Mouse (Mus musculus) left cerebral cortex, adult 18-20 months (tissue): ENCODE data around the gene Pold1. TPM values are rescaled to one million over a fixed set of nuclear protein-coding genes. Genes with fewer than 3 reads are reported as not detected.

Source experiments
- DNase-seq, 2 experiments: peaks; one replicate each; pipeline ENCODE4 v3.0.0; 2021 to 2022; ENCODE audit warnings: low spot score in 2 of 2, mixed read lengths in 1 of 2
- microRNA-seq, 2 experiments: library from miRNA; unstranded; fragments of <30 nt; microRNA quantifications; one replicate each; pipeline ENCODE4 v1.2.0; 2021
- total RNA-seq, 2 experiments: library from RNA; stranded (reverse); gene quantifications; 2 replicates each; pipeline ENCODE4 v1.2.3; 2021

Pold1 gene
- total RNA-seq, 2 experiments from 2014 or later, result 9.7 to 10.8 TPM

DNA sequence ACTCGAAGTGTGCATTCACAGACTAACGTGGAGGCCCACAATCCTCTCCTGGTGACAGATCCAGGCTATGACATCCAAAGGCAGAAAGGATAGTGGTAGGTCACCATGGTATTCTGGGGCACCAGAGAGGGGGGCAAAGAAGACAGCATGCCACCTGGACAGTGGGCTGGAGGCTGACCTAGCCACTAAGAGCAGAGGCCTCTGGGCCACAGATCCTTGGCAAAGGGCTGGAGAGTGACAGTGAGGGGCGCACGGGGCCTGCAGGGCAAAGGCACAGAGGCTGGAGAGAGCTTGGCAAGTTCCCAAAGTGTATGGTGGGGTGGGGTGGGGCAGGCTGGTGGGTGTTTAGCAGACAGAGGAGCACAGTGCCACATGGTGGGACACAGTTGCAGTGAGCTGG, 58.4 kb downstream of the Pold1 start:
- no peak for DNase-seq

GRCm38 (mm10) chr7:44488545-44488944, 60.1 kb downstream of the Pold1 start:
- DNase-seq, result no peak

GRCm38 (mm10) chr7:44487936-44488335, 60.7 kb downstream of the Pold1 start:
- no peak for DNase-seq

GRCm38 (mm10) chr7:44486927-44487575, 61.6 kb downstream of the Pold1 start:
- no peak for DNase-seq

GRCm38 (mm10) chr7:44485572-44486195, 63.0 kb downstream of the Pold1 start:
- DNase-seq, result no peak

- peak; percentile 80 to 84 for DNase-seq
These were observed 63.6 kb downstream of the Pold1 start for GRCm38 (mm10) chr7:44484841-44485571.

DNA sequence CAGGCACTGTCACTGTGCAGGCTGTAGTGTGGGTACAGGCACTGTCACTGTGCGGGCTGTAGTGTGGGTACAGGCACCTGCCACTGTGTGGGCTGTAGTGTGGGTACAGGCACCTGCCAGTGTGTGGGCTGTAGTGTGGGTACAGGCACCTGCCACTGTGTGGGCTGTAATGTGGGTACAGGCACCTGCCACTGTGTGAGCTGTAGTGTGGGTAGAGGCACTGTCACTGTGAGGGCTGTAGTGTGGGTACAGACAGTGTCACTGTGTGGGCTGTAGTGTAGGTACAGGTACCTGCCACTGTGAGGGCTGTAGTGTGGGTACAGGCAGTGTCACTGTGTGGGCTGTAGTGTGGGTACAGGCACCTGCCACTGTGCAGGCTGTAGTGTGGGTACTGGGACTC, 64.5 kb downstream of the Pold1 start:
- no peak for DNase-seq

DNA sequence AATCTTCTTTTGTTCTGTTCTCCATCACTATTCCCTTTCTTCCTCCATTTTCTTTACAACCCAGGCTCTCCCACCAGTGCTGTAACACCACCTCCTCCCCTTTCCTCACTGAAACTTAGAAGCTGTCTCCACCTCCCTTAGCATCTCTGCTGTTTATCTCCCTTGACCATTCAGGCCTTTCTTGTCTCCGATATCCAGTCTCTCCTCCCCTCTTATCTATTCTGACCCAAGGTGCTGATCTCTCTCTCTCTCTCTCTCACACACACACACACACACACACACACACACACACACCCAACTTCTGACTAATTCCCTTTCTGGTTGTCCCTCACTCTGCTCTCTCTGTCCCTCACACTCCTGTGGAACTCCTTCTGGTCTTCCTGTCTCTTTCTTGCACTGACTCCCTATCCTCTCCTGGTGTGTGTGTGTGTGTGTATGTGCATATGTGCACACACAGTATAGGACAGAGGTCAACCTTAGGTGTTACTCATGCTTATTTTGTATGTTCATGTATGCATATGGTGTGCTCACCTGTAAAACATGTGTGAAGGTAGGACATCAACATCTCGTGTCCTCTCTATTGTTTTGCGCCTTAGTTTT, 65.7 kb downstream of the Pold1 start:
- no peak for DNase-seq

Small RNA genes lying within 50 kb of the gene (microRNA-seq; reads per million reads assigned to microRNA genes)
- 0 to 0.99 reads per million in 2 experiments for gene Mir7053

Other genes starting within 250 kb of the Pold1 start
- 1 to 10 TPM; 3.4 to 3.7 TPM for gene Clec11a, start 241.9 kb downstream of the Pold1 start, total RNA-seq
- gene Shank1, start 238.6 kb downstream of the Pold1 start, total RNA-seq, result 100 to 1,000 TPM; 519 to 589 TPM
- 10 to 100 TPM; 56.6 to 66.2 TPM for gene Syt3, start 164.7 kb downstream of the Pold1 start, total RNA-seq
- 1 to 10 TPM in 1 of 2 experiments, under 1 TPM in 1; 0.98 to 2.7 TPM for gene 1700008O03Rik, start 163.0 kb downstream of the Pold1 start, total RNA-seq
- gene Lrrc4b, start 119.8 kb downstream of the Pold1 start, total RNA-seq, result 100 to 1,000 TPM; 284 to 289 TPM
- 1 to 10 TPM; 5.0 to 5.6 TPM for gene Aspdh, start 83.5 kb downstream of the Pold1 start, total RNA-seq
- 10 to 100 TPM; 76.7 to 77.9 TPM for gene Josd2, start 80.9 kb downstream of the Pold1 start, total RNA-seq
- gene Emc10, start 52.3 kb downstream of the Pold1 start, total RNA-seq, result 100 to 1,000 TPM; 206 to 210 TPM
- 10 to 100 TPM; 15.1 to 15.5 TPM for gene Fam71e1, start 52.3 kb downstream of the Pold1 start, total RNA-seq
- under 1 TPM; 0.12 to 0.28 TPM for gene Mybpc2, start 24.2 kb downstream of the Pold1 start, total RNA-seq
- gene Spib, start 16.8 kb downstream of the Pold1 start, total RNA-seq, result under 1 TPM; 0.12 to 0.21 TPM
- 10 to 100 TPM; 75.2 to 85.6 TPM for gene Nr1h2, start 5.1 kb upstream of the Pold1 start, total RNA-seq
- under 1 TPM in 1 of 2 experiments, not detected in 1; 0.37 TPM for gene Napsa, start 23.5 kb upstream of the Pold1 start, total RNA-seq
- gene Kcnc3, start 41.8 kb upstream of the Pold1 start, total RNA-seq, result 100 to 1,000 TPM in 1 of 2 experiments, 10 to 100 TPM in 1; 94.5 to 111 TPM
- gene Myh14, start 122.0 kb upstream of the Pold1 start, total RNA-seq, result 10 to 100 TPM; 22.4 to 24.4 TPM
- gene Izumo2, start 159.9 kb upstream of the Pold1 start, total RNA-seq, result not detected
- 10 to 100 TPM; 25.5 to 26.5 TPM for gene Vrk3, start 199.6 kb upstream of the Pold1 start, total RNA-seq
- under 1 TPM; 0.23 to 0.89 TPM for gene Zfp473, start 202.2 kb upstream of the Pold1 start, total RNA-seq